Mouse (Mus musculus) fibroblast of lung, adult 2 months (primary cell): ENCODE measurements at regions not wholly inside any gene's neighbourhood (a gene's known extent, or its start where the extent isn't known, plus 50 kb on each side); places are given as distances from the start of the nearest gene placed in this dataset.
A peak's percentile ranks its signal among the peaks of the same experiment; 100 is the strongest.

ENCODE experiments used
- DNase-seq: peaks from one replicate; pipeline ENCODE4 v3.0.0-alpha.2; 2011; ENCODE audit warnings: low read depth

GRCm38 (mm10) chr10:66796296-66796695 is 299.6 kb upstream of the Jmjd1c start:
- DNase-seq, result no peak

GRCm38 (mm10) chr10:66802691-66803090 is 293.2 kb upstream of the Jmjd1c start:
- DNase-seq, result no peak

GRCm38 (mm10) chr10:66807261-66807968 is 288.5 kb upstream of the Jmjd1c start:
- DNase-seq, result peak; percentile 29

- DNase-seq, result no peak
These were observed 283.2 kb upstream of the Jmjd1c start for GRCm38 (mm10) chr10:66812515-66813260.

- no peak for DNase-seq
These were observed 281.9 kb upstream of the Jmjd1c start for GRCm38 (mm10) chr10:66813850-66814564.

- DNase-seq, result peak; percentile 72
These were observed 281.2 kb upstream of the Jmjd1c start for GRCm38 (mm10) chr10:66814565-66815201.

GRCm38 (mm10) chr10:66815951-66816350 is 280.0 kb upstream of the Jmjd1c start:
- no peak for DNase-seq

GRCm38 (mm10) chr10:66816776-66817175 is 279.1 kb upstream of the Jmjd1c start:
- no peak for DNase-seq

GRCm38 (mm10) chr10:66817876-66818275 is 278.0 kb upstream of the Jmjd1c start:
- no peak for DNase-seq

GRCm38 (mm10) chr10:66819517-66819916 is 276.4 kb upstream of the Jmjd1c start:
- DNase-seq, result no peak

GRCm38 (mm10) chr10:66825737-66826136 is 270.2 kb upstream of the Jmjd1c start:
- DNase-seq, result no peak

- peak; percentile 67 for DNase-seq
These were observed 269.6 kb upstream of the Jmjd1c start for GRCm38 (mm10) chr10:66826327-66826726.

GRCm38 (mm10) chr10:66834974-66835373 is 261.0 kb upstream of the Jmjd1c start:
- no peak for DNase-seq

GRCm38 (mm10) chr10:66839058-66839457 is 256.9 kb upstream of the Jmjd1c start:
- no peak for DNase-seq

GRCm38 (mm10) chr10:66843258-66843657 is 252.7 kb upstream of the Jmjd1c start:
- DNase-seq, result peak; percentile 34

GRCm38 (mm10) chr10:66848778-66849177 is 247.1 kb upstream of the Jmjd1c start:
- DNase-seq, result no peak

GRCm38 (mm10) chr10:66849681-66850080 is 246.2 kb upstream of the Jmjd1c start:
- peak; percentile 44 for DNase-seq

GRCm38 (mm10) chr10:66850972-66851478 is 244.9 kb upstream of the Jmjd1c start:
- DNase-seq, result no peak

- no peak for DNase-seq
These were observed 244.1 kb upstream of the Jmjd1c start for GRCm38 (mm10) chr10:66851841-66852240.

- no peak for DNase-seq
These were observed 243.2 kb upstream of the Jmjd1c start for GRCm38 (mm10) chr10:66852708-66853107.

- DNase-seq, result peak; percentile 65
These were observed 242.7 kb upstream of the Jmjd1c start for GRCm38 (mm10) chr10:66853258-66853657.

- DNase-seq, result no peak
These were observed 241.0 kb upstream of the Jmjd1c start for GRCm38 (mm10) chr10:66854895-66855294.
